Mouse (Mus musculus) E14TG2a.4 (cell line): Measurements from ENCODE around the gene Gm42517.

Source experiments
- CTCF ChIP-seq: conservative IDR thresholded peaks from 2 replicates; pipeline ENCODE4 v1.5.1; 2014; ENCODE audit warnings: low read length
- NANOG ChIP-seq: IDR thresholded peaks from 2 replicates; pipeline ENCODE4 v1.6.1; 2014; ENCODE audit warnings: borderline replicate concordance, low read length, mixed read lengths
- POU5F1 ChIP-seq: IDR thresholded peaks from 2 replicates; pipeline ENCODE4 v1.6.1; 2014; ENCODE audit warnings: low read length, borderline replicate concordance

- no peak for TF ChIP-seq CTCF
- no peak for TF ChIP-seq NANOG
- no peak for TF ChIP-seq POU5F1
These were observed 36.7 kb downstream of the Gm42517 start for GRCm38 (mm10) chr5:108331051-108331450.
